Mouse (Mus musculus): ENCODE measurements around the gene Kbtbd13. TPM values are rescaled to one million over a fixed set of nuclear protein-coding genes. Genes with fewer than 3 reads are reported as not detected.

Gene Kbtbd13
- polyA plus RNA-seq, 1 experiment from 2014 or later = 0.42 TPM

DNA sequence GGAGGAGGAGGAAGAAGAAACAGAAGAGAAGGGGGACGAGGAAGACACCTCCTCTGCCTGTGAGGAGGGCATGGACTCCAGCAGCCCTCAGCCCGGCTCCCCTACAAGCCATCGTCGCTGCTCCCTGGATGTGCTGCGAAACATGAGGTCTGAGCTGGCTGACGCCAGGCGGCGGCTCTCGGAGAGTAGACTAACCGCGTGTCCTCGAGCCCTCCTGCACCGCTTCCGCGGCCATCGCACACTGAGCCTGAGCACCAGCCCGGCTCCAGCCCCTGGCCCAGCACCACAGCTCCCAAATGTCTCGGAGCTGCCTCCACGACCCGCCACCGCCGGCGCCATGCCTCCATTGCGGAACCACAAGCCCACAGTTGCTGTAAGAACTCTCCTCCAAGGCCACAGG, 19.7 kb downstream of the Kbtbd13 start:
- Histone ChIP-seq H3K36me3 (ENCODE audit: control insufficient read depth, insufficient read depth) (no peaks in the 10 kb centered on the region), H3K4me2 (ENCODE audit: low read depth, low read length) (no peak overlapping the region), H3K4me3 (ENCODE audit: low read depth, low read length) (no peak overlapping the region), H3K4me1 (ENCODE audit: control insufficient read depth, low read depth, low read length) (no peaks in the 10 kb centered on the region), H3K27ac (ENCODE audit: low read length) (no peak overlapping the region), H3K9me3 (replicated peaks; ENCODE audit: control insufficient read depth, low read length) (no peaks in the 10 kb centered on the region), H3K27me3 (ENCODE audit: control insufficient read depth, insufficient read depth, low read depth, low read length) (no peaks in the 10 kb centered on the region), H3K9ac (ENCODE audit: low read depth, low read length) (no peak overlapping the region)
- no peak for ATAC-seq (ENCODE audit: low read depth)
- WGBS (ENCODE audit: insufficient replicate concordance) = 83% methylated on average over 24 of the region's 24 CpGs

DNA sequence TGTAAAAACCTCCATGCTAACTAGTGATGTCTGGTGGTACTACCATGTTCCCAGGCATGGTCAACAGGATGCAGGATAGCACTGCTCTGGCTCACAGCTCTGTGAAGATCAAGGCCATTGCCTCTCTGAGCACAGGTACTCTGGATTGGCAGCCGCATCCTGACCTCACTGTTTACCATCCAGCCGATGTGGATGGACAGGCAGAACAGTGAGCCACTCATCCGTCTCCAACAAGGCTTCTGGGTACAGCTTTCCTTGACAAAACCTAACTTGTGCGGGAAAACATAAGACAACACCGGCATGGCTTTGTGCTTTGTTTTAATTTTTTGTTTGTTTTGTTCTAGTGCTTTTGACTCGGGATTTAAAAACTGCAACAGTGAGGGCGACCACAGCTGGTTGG, 25.7 kb downstream of the Kbtbd13 start:
- ATAC-seq (ENCODE audit: low read depth) = no peak
- no peak overlapping the region for H3K4me2 ChIP-seq (ENCODE audit: low read depth, low read length)
- H3K27ac ChIP-seq (ENCODE audit: low read length) = no peak overlapping the region
- H3K36me3 ChIP-seq (ENCODE audit: control insufficient read depth, insufficient read depth) = 0 out of 2 replicates have a peak, but pooled peaks cover 1% of the 10 kb centered on the region
- H3K4me3 ChIP-seq (ENCODE audit: low read depth, low read length) = no peak overlapping the region
- WGBS (ENCODE audit: insufficient replicate concordance) = 72% methylated on average over 7 of the region's 7 CpGs
- no peaks in the 10 kb centered on the region for H3K27me3 ChIP-seq (ENCODE audit: control insufficient read depth, insufficient read depth, low read depth, low read length)
- no peaks in the 10 kb centered on the region for H3K4me1 ChIP-seq (ENCODE audit: control insufficient read depth, low read depth, low read length)
- no peak overlapping the region for H3K9ac ChIP-seq (ENCODE audit: low read depth, low read length)
- H3K9me3 ChIP-seq (replicated peaks; ENCODE audit: control insufficient read depth, low read length) = no peaks in the 10 kb centered on the region

DNA sequence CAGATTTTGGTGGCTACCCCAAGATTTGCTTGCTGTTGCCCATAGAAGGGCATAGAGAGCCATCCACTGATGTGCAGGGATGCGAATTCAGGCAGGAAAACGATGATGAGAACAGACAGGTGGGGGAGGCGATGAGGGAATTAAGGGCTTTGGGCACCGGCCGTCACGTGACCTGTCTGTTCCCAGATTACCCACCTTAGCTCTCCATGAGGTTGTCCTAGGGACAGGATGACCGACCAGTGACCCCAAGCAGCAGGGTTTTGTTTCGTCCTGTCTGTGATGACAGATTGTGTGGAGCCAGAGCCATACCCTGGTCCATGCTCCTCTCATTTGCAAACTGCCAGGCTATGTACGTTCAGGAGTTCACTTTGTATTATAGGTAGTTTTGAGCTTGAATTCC, 27.8 kb downstream of the Kbtbd13 start:
- no peaks in the 10 kb centered on the region for H3K9me3 ChIP-seq (replicated peaks; ENCODE audit: control insufficient read depth, low read length)
- H3K27ac ChIP-seq (ENCODE audit: low read length) = no peak overlapping the region
- 77% methylated on average over 9 of the region's 9 CpGs for WGBS (ENCODE audit: insufficient replicate concordance)
- no peak for ATAC-seq (ENCODE audit: low read depth)
- no peak overlapping the region for H3K4me3 ChIP-seq (ENCODE audit: low read depth, low read length)
- no peak overlapping the region for H3K9ac ChIP-seq (ENCODE audit: low read depth, low read length)
- no peak overlapping the region for H3K4me2 ChIP-seq (ENCODE audit: low read depth, low read length)
- no peaks in the 10 kb centered on the region for H3K27me3 ChIP-seq (ENCODE audit: control insufficient read depth, insufficient read depth, low read depth, low read length)
- H3K36me3 ChIP-seq (ENCODE audit: control insufficient read depth, insufficient read depth) = peaks cover 12% of the 10 kb centered on the region
- H3K4me1 ChIP-seq (ENCODE audit: control insufficient read depth, low read depth, low read length) = peaks cover 4% of the 10 kb centered on the region; the same call in 1 of the 2 replicates

DNA sequence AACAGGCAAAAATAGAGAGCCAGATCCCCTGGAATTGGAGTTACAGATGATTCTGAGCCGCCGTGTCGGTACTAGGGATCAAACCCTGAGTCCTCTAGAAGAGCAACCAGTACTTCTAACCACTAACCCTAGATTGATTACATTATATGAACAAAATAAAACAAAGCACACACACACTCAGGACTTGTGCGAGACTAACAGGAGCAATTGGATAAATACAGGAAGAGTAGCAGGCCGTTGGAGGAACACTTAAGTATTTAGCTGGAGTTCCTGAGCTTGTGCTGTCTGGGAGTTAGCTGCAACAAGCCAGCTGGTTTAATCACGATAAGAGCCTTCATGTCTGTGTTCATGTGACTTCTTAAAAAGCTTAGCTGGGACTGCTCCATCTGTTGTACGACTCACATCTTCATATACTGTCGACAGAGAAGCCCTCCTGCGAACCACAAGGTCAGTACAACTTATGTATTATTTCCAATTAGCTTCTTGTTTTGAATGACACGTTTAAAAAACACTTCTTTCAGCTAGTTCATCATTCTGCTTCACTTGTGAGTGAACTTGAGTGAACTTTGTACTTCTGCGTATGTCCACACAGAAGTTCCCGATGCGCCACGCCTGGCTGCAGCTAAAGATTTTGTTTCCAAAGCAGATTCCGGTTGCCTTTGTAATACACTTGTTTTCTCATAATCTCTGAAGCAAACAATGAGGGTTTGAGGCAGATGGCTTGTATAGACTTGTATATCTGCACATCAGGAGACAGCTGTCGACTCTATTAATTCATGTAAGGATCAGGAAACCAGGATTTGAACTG, 30.6 kb downstream of the Kbtbd13 start, which contains the start of gene Ubap1l:
TSS of gene Ubap1l (plus strand) at position 401 of the 808 bp plus-strand sequence.
- H3K4me3 ChIP-seq (ENCODE audit: low read depth, low read length) = no peak within 1 kb of the TSS
- no peak within 1 kb of the TSS for H3K9ac ChIP-seq (ENCODE audit: low read depth, low read length)
- H3K4me1 ChIP-seq (ENCODE audit: control insufficient read depth, low read depth, low read length) = peaks cover 6% of the 10 kb centered on the region; the same call in 1 of the 2 replicates
- H3K27me3 ChIP-seq (ENCODE audit: control insufficient read depth, insufficient read depth, low read depth, low read length) = no peaks in the 10 kb centered on the region
- no peaks in the 10 kb centered on the region for H3K9me3 ChIP-seq (replicated peaks; ENCODE audit: control insufficient read depth, low read length)
- 77% methylated on average over 16 of the region's 16 CpGs for WGBS (ENCODE audit: insufficient replicate concordance)
- no peak within 1 kb of the TSS for H3K4me2 ChIP-seq (ENCODE audit: low read depth, low read length)
- peaks cover 15% of the 10 kb centered on the region for H3K36me3 ChIP-seq (ENCODE audit: control insufficient read depth, insufficient read depth)
- H3K27ac ChIP-seq (ENCODE audit: low read length) = no peak within 1 kb of the TSS
- ATAC-seq (ENCODE audit: low read depth) = no peak

DNA sequence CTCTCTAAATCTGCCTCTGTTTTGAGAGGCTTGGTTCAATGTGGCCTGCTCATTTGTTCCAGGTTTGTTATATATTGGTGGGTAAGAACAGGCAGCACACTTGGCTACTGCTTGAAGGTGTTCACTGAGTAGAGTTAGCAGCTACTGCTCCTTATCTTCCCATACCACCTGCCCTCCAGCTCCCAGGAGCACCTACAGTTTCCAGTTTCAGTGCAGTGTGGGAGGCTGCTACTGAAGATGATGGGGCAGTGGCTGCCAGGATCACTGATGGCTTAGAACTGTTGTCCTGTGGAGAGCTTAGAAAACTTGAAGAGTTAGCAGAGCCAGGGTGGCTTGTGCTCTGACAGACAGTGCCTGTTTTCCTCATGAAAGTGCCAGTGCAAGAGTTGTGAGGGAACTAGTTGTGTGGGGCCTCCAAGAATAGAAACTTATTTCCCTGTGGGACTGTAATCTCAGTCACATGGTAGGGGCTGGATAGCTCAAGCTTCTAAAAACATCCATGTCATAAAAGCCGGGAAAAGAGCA, 32.4 kb downstream of the Kbtbd13 start:
- no peak overlapping the region for H3K4me2 ChIP-seq (ENCODE audit: low read depth, low read length)
- peak overlapping the region; percentile 60 for H3K27ac ChIP-seq (ENCODE audit: low read length)
- no peaks in the 10 kb centered on the region for H3K9me3 ChIP-seq (replicated peaks; ENCODE audit: control insufficient read depth, low read length)
- peaks cover 18% of the 10 kb centered on the region for H3K36me3 ChIP-seq (ENCODE audit: control insufficient read depth, insufficient read depth)
- H3K27me3 ChIP-seq (ENCODE audit: control insufficient read depth, insufficient read depth, low read depth, low read length) = no peaks in the 10 kb centered on the region
- peak; percentile 87 for ATAC-seq (ENCODE audit: low read depth)
- no peak overlapping the region for H3K9ac ChIP-seq (ENCODE audit: low read depth, low read length)
- H3K4me1 ChIP-seq (ENCODE audit: control insufficient read depth, low read depth, low read length) = peaks cover 6% of the 10 kb centered on the region; the same call in 1 of the 2 replicates
- H3K4me3 ChIP-seq (ENCODE audit: low read depth, low read length) = no peak overlapping the region
- WGBS (ENCODE audit: insufficient replicate concordance) = 69% methylated on average over 1 of the region's 1 CpGs

DNA sequence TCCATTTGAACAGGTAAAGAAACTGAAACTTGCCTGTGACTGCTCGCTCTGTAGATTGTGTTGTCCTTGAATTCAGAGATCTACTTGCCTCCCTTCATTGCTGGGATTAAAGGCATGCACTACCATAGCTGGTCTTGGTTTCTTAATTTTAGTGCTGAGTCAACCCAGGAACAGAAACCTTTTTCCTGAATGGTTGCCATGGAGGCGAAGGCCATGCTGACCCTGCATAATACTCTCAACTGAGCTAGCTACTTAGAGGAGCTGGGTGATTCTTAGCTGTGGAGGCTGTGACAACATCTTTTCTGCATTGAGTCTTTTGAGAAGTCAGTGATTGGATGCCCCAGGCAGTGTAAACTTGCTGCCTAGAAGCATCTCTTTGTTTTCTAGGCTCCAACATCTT, 34.5 kb downstream of the Kbtbd13 start:
- H3K36me3 ChIP-seq (ENCODE audit: control insufficient read depth, insufficient read depth) = peaks cover 18% of the 10 kb centered on the region
- 82% methylated on average over 2 of the region's 2 CpGs for WGBS (ENCODE audit: insufficient replicate concordance)
- no peak for ATAC-seq (ENCODE audit: low read depth)

DNA sequence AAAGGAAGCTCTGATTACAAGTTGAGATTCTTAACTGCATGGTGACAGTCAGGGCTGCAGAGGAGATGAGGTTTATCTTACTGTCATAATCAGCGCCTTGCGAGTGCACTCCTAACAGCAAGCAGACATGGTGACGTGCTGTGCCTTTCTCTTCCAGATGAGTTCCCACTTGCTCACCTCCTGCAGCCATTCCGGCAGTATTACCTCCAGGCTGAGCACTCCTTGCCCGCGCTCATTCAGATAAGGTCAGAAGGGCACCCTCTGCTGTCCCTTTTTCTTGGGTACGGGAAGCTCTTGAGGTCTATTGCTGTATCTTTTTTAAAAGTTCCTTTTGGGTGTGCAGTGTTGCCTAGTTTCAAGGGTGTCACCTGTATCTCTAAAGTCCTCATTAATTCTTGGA, 34.9 kb downstream of the Kbtbd13 start:
- H3K9ac ChIP-seq (ENCODE audit: low read depth, low read length) = no peak overlapping the region
- ATAC-seq (ENCODE audit: low read depth) = no peak
- no peak overlapping the region for H3K4me2 ChIP-seq (ENCODE audit: low read depth, low read length)
- H3K27me3 ChIP-seq (ENCODE audit: control insufficient read depth, insufficient read depth, low read depth, low read length) = no peaks in the 10 kb centered on the region
- no peaks in the 10 kb centered on the region for H3K9me3 ChIP-seq (replicated peaks; ENCODE audit: control insufficient read depth, low read length)
- peaks cover 18% of the 10 kb centered on the region for H3K36me3 ChIP-seq (ENCODE audit: control insufficient read depth, insufficient read depth)
- peaks cover 6% of the 10 kb centered on the region; the same call in 1 of the 2 replicates for H3K4me1 ChIP-seq (ENCODE audit: control insufficient read depth, low read depth, low read length)
- no peak overlapping the region for H3K27ac ChIP-seq (ENCODE audit: low read length)
- WGBS (ENCODE audit: insufficient replicate concordance) = 75% methylated on average over 7 of the region's 7 CpGs
- H3K4me3 ChIP-seq (ENCODE audit: low read depth, low read length) = no peak overlapping the region

More for the DNA sequence above, 34.5 kb downstream of the Kbtbd13 start:
- no peak overlapping the region for H3K27ac ChIP-seq (ENCODE audit: low read length)
- no peak overlapping the region for H3K4me3 ChIP-seq (ENCODE audit: low read depth, low read length)
- H3K27me3 ChIP-seq (ENCODE audit: control insufficient read depth, insufficient read depth, low read depth, low read length) = no peaks in the 10 kb centered on the region
- H3K9me3 ChIP-seq (replicated peaks; ENCODE audit: control insufficient read depth, low read length) = no peaks in the 10 kb centered on the region
- peaks cover 6% of the 10 kb centered on the region; the same call in 1 of the 2 replicates for H3K4me1 ChIP-seq (ENCODE audit: control insufficient read depth, low read depth, low read length)
- no peak overlapping the region for H3K4me2 ChIP-seq (ENCODE audit: low read depth, low read length)
- no peak overlapping the region for H3K9ac ChIP-seq (ENCODE audit: low read depth, low read length)

DNA sequence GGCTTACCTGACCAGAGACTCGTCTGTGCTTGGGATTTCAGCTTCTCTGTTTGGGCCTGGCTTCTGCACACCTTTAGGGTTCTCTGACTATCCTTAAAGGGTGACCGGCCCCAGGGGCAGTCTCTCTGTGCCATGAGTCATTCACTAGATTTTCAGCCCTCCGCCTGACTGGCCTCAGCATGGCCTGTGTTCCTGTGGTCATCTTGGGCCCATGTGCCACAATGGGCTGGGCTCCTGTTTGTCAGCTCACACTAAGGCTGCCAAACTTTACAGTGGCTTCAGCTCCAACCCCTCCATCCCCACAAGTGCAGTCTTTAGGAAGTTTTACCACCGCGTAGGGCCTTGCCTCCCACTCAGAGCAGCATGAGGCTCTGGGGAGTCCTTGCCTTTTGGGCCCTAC, 38.2 kb downstream of the Kbtbd13 start:
- H3K27ac ChIP-seq (ENCODE audit: low read length) = no peak overlapping the region
- H3K9ac ChIP-seq (ENCODE audit: low read depth, low read length) = no peak overlapping the region
- peaks cover 4% of the 10 kb centered on the region; the same call in 1 of the 2 replicates for H3K4me1 ChIP-seq (ENCODE audit: control insufficient read depth, low read depth, low read length)
- no peak overlapping the region for H3K4me3 ChIP-seq (ENCODE audit: low read depth, low read length)
- WGBS (ENCODE audit: insufficient replicate concordance) = 79% methylated on average over 5 of the region's 5 CpGs
- no peak for ATAC-seq (ENCODE audit: low read depth)
- H3K36me3 ChIP-seq (ENCODE audit: control insufficient read depth, insufficient read depth) = peaks cover 3% of the 10 kb centered on the region
- no peak overlapping the region for H3K4me2 ChIP-seq (ENCODE audit: low read depth, low read length)
- no peaks in the 10 kb centered on the region for H3K27me3 ChIP-seq (ENCODE audit: control insufficient read depth, insufficient read depth, low read depth, low read length)
- no peaks in the 10 kb centered on the region for H3K9me3 ChIP-seq (replicated peaks; ENCODE audit: control insufficient read depth, low read length)

Data from liver, embryonic 16.5 days (tissue).